Mouse (Mus musculus): ENCODE data around the gene Arfgef3.

- peak; percentile 71 for TF ChIP-seq CTCF (IDR thresholded peaks at IDR 0.05; ENCODE audit: low read depth)
- TF ChIP-seq EP300 (IDR thresholded peaks at IDR 0.05; ENCODE audit: low read depth), result no peak
Measured at GRCm38 (mm10) chr10:18562940-18563339, 180.8 kb downstream of the Arfgef3 start.
